Comparison of ENCODE assay signal across 32 mouse cellular contexts in genomic region chr3:147121826-147122225, GRCm38 (mm10).
"Had no signal": no experiment of that assay in that cellular context is flagged by ENCODE, and none has a peak within 500 bp of the region (broad histone marks: within the 10 kb centered on the region; RNA-seq: fewer than 3 reads in every experiment).

No protein-coding gene starts in this region.

- H3K36me3 ChIP-seq: heart, embryonic 13.5 days; heart, embryonic 15.5 days; hindbrain, embryonic 10.5 days; hindbrain, embryonic 12.5 days; hindbrain, embryonic 13.5 days; hindbrain, embryonic 15.5 days; intestine, embryonic 15.5 days; kidney, embryonic 15.5 days had no signal

- H3K27me3 ChIP-seq: heart, embryonic 13.5 days; hindbrain, embryonic 12.5 days; hindbrain, embryonic 13.5 days; hindbrain, embryonic 15.5 days; intestine, embryonic 15.5 days; kidney, embryonic 15.5 days had no signal

- H3K9me3 ChIP-seq: heart, embryonic 13.5 days; heart, embryonic 15.5 days; hindbrain, embryonic 10.5 days; hindbrain, embryonic 12.5 days; hindbrain, embryonic 13.5 days; hindbrain, embryonic 15.5 days; intestine, embryonic 15.5 days; kidney, embryonic 15.5 days had no signal

- H3K4me1 ChIP-seq: heart, embryonic 13.5 days; heart, embryonic 15.5 days; hindbrain, embryonic 10.5 days; hindbrain, embryonic 12.5 days; hindbrain, embryonic 13.5 days; hindbrain, embryonic 15.5 days; intestine, embryonic 15.5 days; kidney, embryonic 15.5 days had no signal

- H3K9ac ChIP-seq: heart, embryonic 13.5 days; heart, embryonic 15.5 days; hindbrain, embryonic 12.5 days; hindbrain, embryonic 13.5 days; hindbrain, embryonic 14.5 days; hindbrain, embryonic 15.5 days; intestine, embryonic 15.5 days; kidney, embryonic 15.5 days had no signal

- H3K4me3 ChIP-seq: heart, embryonic 13.5 days; heart, embryonic 15.5 days; hindbrain, embryonic 10.5 days; hindbrain, embryonic 12.5 days; hindbrain, embryonic 13.5 days; hindbrain, embryonic 15.5 days; intestine, embryonic 15.5 days; kidney, embryonic 15.5 days; layer of hippocampus, adult 2 months; left cerebral cortex, adult 2 months had no signal

- ATAC-seq: hindbrain, embryonic 16.5 days; hindbrain, postnatal 0 days; inflammation-experienced regulatory T-cells, adult 6 months; intestine, embryonic 15.5 days; intestine, embryonic 16.5 days; intestine, postnatal 0 days had no signal

- H3K4me2 ChIP-seq: heart, embryonic 13.5 days; heart, embryonic 15.5 days; hindbrain, embryonic 12.5 days; hindbrain, embryonic 13.5 days; hindbrain, embryonic 14.5 days; hindbrain, embryonic 15.5 days; intestine, embryonic 15.5 days; kidney, embryonic 15.5 days had no signal

- DNase-seq: heart, postnatal 10 days; heart, postnatal 14 days; heart, postnatal 36 days; heart, postnatal 4 days; kidney, adult 11 months; kidney, adult 18-20 months; kidney, adult 8-10 months; kidney, adult 9 months; kidney, postnatal 10 days; kidney, postnatal 14 days; kidney, postnatal 25 days; kidney, postnatal 36 days; kidney, postnatal 4 days; layer of hippocampus, adult 9-11 months; layer of hippocampus, postnatal 36 days had no signal

- H3K27ac ChIP-seq: heart, embryonic 13.5 days; heart, embryonic 15.5 days; hindbrain, embryonic 10.5 days; hindbrain, embryonic 12.5 days; hindbrain, embryonic 13.5 days; hindbrain, embryonic 14.5 days; hindbrain, embryonic 15.5 days; hindbrain, postnatal 0 days; intestine, embryonic 15.5 days; kidney, embryonic 15.5 days; kidney, postnatal 0 days; layer of hippocampus, adult 2 months; left cerebral cortex, adult 2 months had no signal
